Mouse (Mus musculus) left cerebral cortex, postnatal 25 days (tissue): ENCODE measurements around the gene Rpl36al. TPM values are rescaled to one million over a fixed set of nuclear protein-coding genes. Genes with fewer than 3 reads are reported as not detected.
"Not testable (repeated sequence)": the region's sequence is repeated elsewhere in the genome, so short reads cannot be mapped to it uniquely, and the experiment has no call there.

ENCODE experiments used
- DNase-seq, 2 experiments: peaks; one replicate each; pipeline ENCODE4 v3.0.0; 2022; ENCODE audit warnings: low spot score in 2 of 2, mixed read lengths in 1 of 2
- intact Hi-C: fragments of 180-260 bp; cut with DNase I; formaldehyde crosslinking; loops from one replicate; pipeline ENCODE4 v1.15.1; 2025
- microRNA-seq, 2 experiments: library from miRNA; unstranded; fragments of <30 nt; microRNA quantifications; one replicate each; pipeline ENCODE4 v1.2.0; 2022
- total RNA-seq, 2 experiments: library from RNA; stranded (reverse); gene quantifications; 2 replicates each; pipeline ENCODE4 v1.2.3; 2021

Rpl36al gene
- total RNA-seq, 2 experiments from 2014 or later = 180 to 187 TPM

DNA sequence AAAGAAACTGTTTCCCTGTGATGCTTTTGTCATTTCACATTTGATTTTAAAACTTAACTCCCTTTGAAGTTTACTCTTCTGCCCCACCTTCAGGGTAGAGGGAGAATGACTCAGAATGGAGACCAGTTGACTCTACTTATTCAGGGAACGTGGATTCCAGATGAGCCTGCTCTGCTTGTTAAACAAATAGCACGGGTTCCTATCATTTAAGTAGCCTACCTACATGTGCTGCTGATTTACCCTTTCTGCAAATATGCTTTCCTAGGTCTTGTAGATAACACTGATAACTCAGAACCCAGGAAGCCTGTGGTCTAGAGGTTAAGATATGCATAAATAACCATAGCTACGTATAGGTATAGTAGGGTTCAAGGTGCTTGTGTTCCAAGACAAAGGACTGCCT lies 19.0 kb downstream of the Rpl36al start:
- intact Hi-C loops = no loop called here
- DNase-seq = no peak

DNA sequence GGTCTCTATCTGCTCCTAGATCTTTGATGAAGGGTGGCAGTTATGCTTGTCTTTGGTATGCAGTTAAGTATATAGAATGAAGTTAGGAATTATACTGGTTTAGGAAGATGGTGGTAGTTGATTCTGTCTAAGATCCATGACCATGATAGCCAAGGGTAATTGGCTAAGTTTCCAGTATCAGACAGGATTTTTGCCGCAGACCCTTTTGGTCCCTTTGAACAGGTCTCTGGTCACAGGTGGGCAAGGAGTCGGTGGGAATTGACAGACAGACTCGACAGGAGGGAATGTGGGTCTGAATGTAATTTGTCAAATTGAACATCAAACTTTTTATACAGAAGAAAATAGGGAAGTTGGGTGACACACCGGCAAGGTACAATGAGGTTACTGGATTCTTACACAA lies 20.3 kb downstream of the Rpl36al start:
- intact Hi-C loops, DNase-seq: not testable (repeated sequence)

DNA sequence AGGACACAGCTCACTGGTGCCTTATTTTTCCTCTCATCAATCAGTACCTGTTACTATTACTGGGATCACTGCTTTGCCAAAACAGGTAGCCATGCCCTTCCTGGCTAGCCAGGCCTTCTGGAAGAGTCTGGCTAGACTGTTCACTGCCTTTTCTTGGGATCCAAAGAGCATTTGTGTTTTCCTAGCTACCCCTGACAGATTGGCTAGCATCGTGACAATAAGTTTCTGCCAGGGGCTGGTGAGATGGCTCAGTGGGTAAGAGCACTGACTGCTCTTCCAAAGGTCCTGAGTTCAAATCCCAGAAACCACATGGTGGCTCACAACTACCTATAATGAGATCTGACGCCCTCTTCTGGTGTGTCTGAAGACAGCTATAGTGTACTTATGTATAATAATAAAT lies 23.2 kb downstream of the Rpl36al start:
- DNase-seq, intact Hi-C loops: not testable (repeated sequence)

- intact Hi-C loops = no loop called here
Observed at GRCm38 (mm10) chr12:69159578-69159940, 24.3 kb downstream of the Rpl36al start.

GRCm38 (mm10) chr12:69158765-69159577 lies 24.9 kb downstream of the Rpl36al start, which contains the start of gene Rps29:
Rps29 (minus strand) TSS chr12:69159186.
- intact Hi-C loops = not testable (repeated sequence)

More at GRCm38 (mm10) chr12:69159578-69159940, 24.3 kb downstream of the Rpl36al start:
- peak; percentile 22 to 44 for DNase-seq

DNA sequence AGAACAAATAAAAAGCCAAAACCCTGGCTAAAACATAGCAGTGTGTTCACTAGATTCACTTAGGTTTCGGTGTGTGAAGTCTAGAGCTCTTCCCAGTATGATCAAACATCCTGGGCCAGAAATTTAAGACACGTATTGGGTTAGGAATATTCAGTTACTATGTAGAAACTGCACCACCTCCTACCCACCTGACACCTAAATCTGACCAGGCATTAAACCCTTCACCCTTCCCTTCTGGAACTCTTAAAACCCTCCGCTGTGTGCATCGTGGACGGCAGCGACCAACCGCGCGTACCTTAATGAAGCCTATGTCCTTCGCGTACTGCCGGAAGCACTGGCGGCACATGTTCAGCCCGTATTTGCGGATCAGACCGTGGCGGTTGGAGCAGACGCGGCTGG lies 25.5 kb downstream of the Rpl36al start:
- no peak for DNase-seq
- intact Hi-C loops = no loop called here

More at GRCm38 (mm10) chr12:69158765-69159577, 24.9 kb downstream of the Rpl36al start, which contains the start of gene Rps29:
- DNase-seq = peak; percentile 99

DNA sequence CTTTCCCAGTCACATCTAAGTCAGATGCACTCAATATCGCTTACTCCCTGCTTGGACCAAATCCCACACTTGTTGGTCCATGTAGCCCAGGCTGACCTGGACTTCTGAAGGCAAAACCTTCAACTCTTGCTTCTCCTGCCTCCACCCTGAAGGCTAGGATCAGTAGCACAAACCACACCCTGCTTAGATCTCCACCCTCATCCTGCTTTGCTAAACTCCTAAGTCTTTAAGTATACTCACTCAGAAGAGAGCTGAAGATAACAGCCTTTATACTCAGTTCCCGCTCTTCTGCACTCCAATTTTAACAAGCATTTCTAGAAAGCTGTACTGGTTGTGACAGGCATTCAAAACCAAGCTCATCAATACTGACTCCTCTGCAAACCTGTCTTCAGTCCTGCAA lies 26.8 kb downstream of the Rpl36al start:
- no peak for DNase-seq
- intact Hi-C loops = no loop called here

DNA sequence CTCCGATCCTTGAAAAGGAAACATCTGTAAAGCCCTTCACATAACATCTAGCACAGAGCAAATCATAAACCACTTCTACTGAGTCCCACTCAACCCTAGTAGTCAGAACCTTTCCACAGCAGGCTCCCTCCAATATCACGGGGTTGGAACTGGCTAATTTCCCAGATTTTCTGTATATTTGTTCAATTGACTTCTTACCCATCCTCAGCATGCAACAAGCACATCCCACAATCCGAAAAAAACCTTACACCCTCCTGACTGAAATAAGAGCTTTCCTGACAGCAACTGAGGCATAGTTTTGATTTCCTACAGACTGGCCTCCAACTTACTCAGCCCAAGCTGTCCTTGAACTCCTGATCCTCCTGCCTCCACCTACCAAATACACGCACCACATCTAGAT lies 27.4 kb downstream of the Rpl36al start:
- DNase-seq = no peak
- intact Hi-C loops = no loop called here

DNA sequence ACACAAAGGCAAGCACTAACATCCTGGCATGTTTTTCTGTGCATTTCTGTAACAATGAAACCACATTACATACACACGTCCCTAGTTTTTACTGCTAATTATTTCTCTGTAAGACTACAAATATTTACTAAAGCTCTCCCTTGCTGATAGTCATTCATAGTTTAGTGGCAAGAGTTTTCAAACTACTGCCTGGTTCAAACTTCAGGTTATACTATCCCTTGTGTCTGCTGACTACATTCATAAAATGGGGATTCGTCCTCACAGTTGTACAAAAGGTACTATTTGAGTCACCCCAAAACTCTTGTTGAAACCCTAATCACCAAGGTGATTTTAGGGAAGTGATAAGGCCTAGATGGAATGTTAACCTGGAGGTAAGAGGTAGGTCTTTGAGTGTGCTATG lies 28.0 kb downstream of the Rpl36al start:
- DNase-seq = no peak
- intact Hi-C loops = no loop called here

- intact Hi-C loops = no loop called here
- DNase-seq = no peak
Observed at GRCm38 (mm10) chr12:69150049-69150448, 33.8 kb downstream of the Rpl36al start.

GRCm38 (mm10) chr12:69147166-69147735 lies 36.6 kb downstream of the Rpl36al start:
- no peak for DNase-seq
- intact Hi-C loops = no loop called here

- intact Hi-C loops = no loop called here
Observed at GRCm38 (mm10) chr12:69143460-69143859, 40.4 kb downstream of the Rpl36al start.

GRCm38 (mm10) chr12:69139841-69140240 lies 44.0 kb downstream of the Rpl36al start:
- intact Hi-C loops = no loop called here

More at GRCm38 (mm10) chr12:69143460-69143859, 40.4 kb downstream of the Rpl36al start:
- no peak for DNase-seq

GRCm38 (mm10) chr12:69139201-69139600 lies 44.7 kb downstream of the Rpl36al start:
- no peak for DNase-seq
- intact Hi-C loops = no loop called here

More at GRCm38 (mm10) chr12:69139841-69140240, 44.0 kb downstream of the Rpl36al start:
- no peak for DNase-seq

Small RNAs within 50 kb of the gene (microRNA-seq; reads per million reads assigned to microRNA genes)
- gene Gm47287 = 0 reads per million in 2 experiments
- 1.3 to 5.0 reads per million in 2 experiments for gene Gm47295

Other genes starting within 250 kb of the Rpl36al start
- 1,000 to 10,000 TPM; 1,051 to 1,052 TPM for gene Rps29, start 24.9 kb downstream of the Rpl36al start, total RNA-seq
- gene Lrr1, start 15.3 kb downstream of the Rpl36al start, total RNA-seq = not detected
- 10 to 100 TPM; 26.5 to 30.4 TPM for gene Mgat2, start 74 bp upstream of the Rpl36al start, total RNA-seq
- 1 to 10 TPM; 3.8 to 5.9 TPM for gene Gm49383, start 13.0 kb upstream of the Rpl36al start, total RNA-seq
- 1 to 10 TPM; 1.2 to 1.5 TPM for gene Dnaaf2, start 14.3 kb upstream of the Rpl36al start, total RNA-seq
- 1 to 10 TPM; 3.9 to 4.7 TPM for gene Gm49384, start 20.2 kb upstream of the Rpl36al start, total RNA-seq
- under 1 TPM; 0.48 to 0.76 TPM for gene Pole2, start 44.1 kb upstream of the Rpl36al start, total RNA-seq
- 10 to 100 TPM; 18.8 to 20.3 TPM for gene Klhdc1, start 57.1 kb upstream of the Rpl36al start, total RNA-seq
- gene Klhdc2, start 112.6 kb upstream of the Rpl36al start, total RNA-seq = 100 to 1,000 TPM; 131 to 141 TPM
- gene Nemf, start 173.1 kb upstream of the Rpl36al start, total RNA-seq = 10 to 100 TPM; 46.0 to 46.6 TPM
- gene Arf6, start 188.1 kb upstream of the Rpl36al start, total RNA-seq = 10 to 100 TPM; 52.8 to 58.2 TPM
- gene Gm9887, start 188.4 kb upstream of the Rpl36al start, total RNA-seq = 1 to 10 TPM in 1 of 2 experiments, under 1 TPM in 1; 0.96 to 1.5 TPM